Mouse (Mus musculus) heart, embryonic 15.5 days (tissue): ENCODE data around the gene Ly86. TPM values are rescaled to one million over a fixed set of nuclear protein-coding genes. Genes with fewer than 3 reads are reported as not detected.

Experiments used
- ATAC-seq: fragments of 200-750 bp; cut with Nextera tagmentation; replicated peaks from 2 replicates; pipeline ENCODE4 v1.8.0; 2017; ENCODE audit warnings: low read depth, moderate TSS enrichment; ENCODE audit not compliant: insufficient number of reproducible peaks, insufficient read depth, low FRiP score
- H3K27ac ChIP-seq: fragments of 300-500 bp; sonication (generic); 2 replicates; pipeline ENCODE4 v1.5.1; 2015; ENCODE audit warnings: mild to moderate bottlenecking, inconsistent platforms
- H3K27me3 ChIP-seq: fragments of 300-500 bp; sonication (generic); 2 replicates; pipeline ENCODE4 v1.6.1; 2015; ENCODE audit warnings: inconsistent platforms
- H3K36me3 ChIP-seq: fragments of 300-500 bp; sonication (generic); 2 replicates; pipeline ENCODE4 v1.6.1; 2015; ENCODE audit warnings: mild to moderate bottlenecking, inconsistent platforms
- H3K4me1 ChIP-seq: fragments of 300-500 bp; sonication (generic); replicated peaks from 2 replicates; pipeline ENCODE4 v1.6.1; 2015; ENCODE audit warnings: inconsistent platforms
- H3K4me2 ChIP-seq: fragments of 300-500 bp; sonication (generic); 2 replicates; pipeline ENCODE4 v1.6.1; 2015; ENCODE audit warnings: inconsistent platforms, mild to moderate bottlenecking, moderate library complexity
- H3K4me3 ChIP-seq: fragments of 300-500 bp; sonication (generic); 2 replicates; pipeline ENCODE4 v1.5.1; 2015; ENCODE audit warnings: mild to moderate bottlenecking, inconsistent platforms
- H3K9ac ChIP-seq: fragments of 300-500 bp; sonication (generic); 2 replicates; pipeline ENCODE4 v1.6.1; 2015; ENCODE audit warnings: mild to moderate bottlenecking, inconsistent platforms
- H3K9me3 ChIP-seq: fragments of 300-500 bp; sonication (generic); replicated peaks from 2 replicates; pipeline ENCODE4 v1.6.1; 2016; ENCODE audit warnings: inconsistent platforms
- WGBS: fragments of 180-500 bp; shearing (Covaris S2); methylation state at CpG from one replicate; pipeline ENCODE4 v1.1.7; 2015; ENCODE audit warnings: mixed read lengths; 5-methylcytosine and 5-hydroxymethylcytosine counted together
- polyA plus RNA-seq: library from polyadenylated mRNA; unstranded; fragments of >200 nt; fragmentation: Nextera tagmentation; extraction: Ambion mirVana; gene quantifications from 2 replicates; pipeline ENCODE4 v1.2.1, GENCODE M21; 2015

Ly86 gene
- polyA plus RNA-seq, 1 experiment from 2014 or later, result 7.1 TPM

- Histone ChIP-seq H3K4me2 (no peak overlapping the region), H3K27me3 (no peaks in the 10 kb centered on the region), H3K9me3 (no peaks in the 10 kb centered on the region), H3K9ac (no peak overlapping the region), H3K36me3 (no peaks in the 10 kb centered on the region), H3K27ac (no peak overlapping the region), H3K4me3 (no peak overlapping the region), H3K4me1 (no peaks in the 10 kb centered on the region)
- WGBS, result 62% methylated on average over 8 of the region's 8 CpGs
- ATAC-seq, result no peak
Observed at GRCm38 (mm10) chr13:37329747-37330146, 15.3 kb upstream of the Ly86 start.

DNA sequence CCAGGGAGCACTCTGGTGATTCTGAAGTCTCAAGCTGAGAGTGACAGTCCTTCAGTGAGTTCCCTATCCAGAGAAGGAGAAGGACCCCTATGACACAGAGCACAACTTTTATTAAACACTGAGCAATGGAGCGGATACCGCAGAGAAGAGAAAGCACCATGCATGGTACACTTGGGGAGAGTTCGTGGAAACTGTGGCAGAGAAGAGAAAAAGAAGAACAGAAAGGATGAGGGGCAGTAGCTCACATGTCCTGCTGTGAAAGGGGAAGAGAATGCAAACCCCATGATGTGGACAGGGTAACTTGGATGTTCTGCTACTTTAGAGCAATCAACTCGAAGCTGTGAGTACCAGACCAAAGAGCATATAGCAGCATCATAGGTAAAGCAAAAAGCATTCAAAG is 14.0 kb upstream of the Ly86 start:
- no peaks in the 10 kb centered on the region for H3K4me1 ChIP-seq
- 86% methylated on average over 4 of the region's 4 CpGs for WGBS
- no peaks in the 10 kb centered on the region for H3K36me3 ChIP-seq
- H3K27me3 ChIP-seq, result no peaks in the 10 kb centered on the region
- no peak overlapping the region for H3K4me2 ChIP-seq
- H3K4me3 ChIP-seq, result no peak overlapping the region
- no peak overlapping the region for H3K9ac ChIP-seq
- H3K9me3 ChIP-seq, result no peaks in the 10 kb centered on the region
- no peak overlapping the region for H3K27ac ChIP-seq
- ATAC-seq, result no peak

GRCm38 (mm10) chr13:37332779-37333543 is 12.0 kb upstream of the Ly86 start:
- WGBS, result 74% methylated on average over 4 of the region's 4 CpGs

DNA sequence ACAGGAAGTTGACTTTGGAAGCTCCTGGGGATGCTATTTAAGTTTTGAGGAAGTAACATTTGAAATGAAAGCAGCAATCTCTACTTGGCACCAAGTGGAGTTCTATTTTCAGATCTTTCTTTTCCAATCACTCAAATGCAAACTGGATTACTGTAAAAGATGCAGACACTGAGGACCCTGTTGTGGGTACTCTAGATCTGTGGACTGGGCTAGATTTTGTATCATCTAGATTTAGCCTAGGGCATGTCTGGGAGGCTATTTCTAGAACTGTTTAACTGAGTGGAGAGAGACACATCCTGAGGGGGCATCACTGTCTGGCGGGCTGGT is 11.5 kb upstream of the Ly86 start:
- no peaks in the 10 kb centered on the region for H3K36me3 ChIP-seq
- H3K27me3 ChIP-seq, result no peaks in the 10 kb centered on the region
- H3K4me2 ChIP-seq, result no peak overlapping the region
- no peaks in the 10 kb centered on the region for H3K9me3 ChIP-seq
- ATAC-seq, result no peak
- 56% methylated on average over 1 of the region's 1 CpGs for WGBS
- H3K27ac ChIP-seq, result peak overlapping the region; percentile 2; the same call in 1 of the 2 replicates
- H3K4me3 ChIP-seq, result no peak overlapping the region
- H3K9ac ChIP-seq, result no peak overlapping the region
- no peaks in the 10 kb centered on the region for H3K4me1 ChIP-seq

More at GRCm38 (mm10) chr13:37332779-37333543, 12.0 kb upstream of the Ly86 start:
- Histone ChIP-seq H3K27me3 (no peaks in the 10 kb centered on the region), H3K4me2 (no peak overlapping the region), H3K27ac (no peak overlapping the region; the same call in 1 of the 2 replicates), H3K4me1 (no peaks in the 10 kb centered on the region), H3K9me3 (no peaks in the 10 kb centered on the region), H3K36me3 (no peaks in the 10 kb centered on the region), H3K9ac (no peak overlapping the region), H3K4me3 (no peak overlapping the region)
- no peak for ATAC-seq

DNA sequence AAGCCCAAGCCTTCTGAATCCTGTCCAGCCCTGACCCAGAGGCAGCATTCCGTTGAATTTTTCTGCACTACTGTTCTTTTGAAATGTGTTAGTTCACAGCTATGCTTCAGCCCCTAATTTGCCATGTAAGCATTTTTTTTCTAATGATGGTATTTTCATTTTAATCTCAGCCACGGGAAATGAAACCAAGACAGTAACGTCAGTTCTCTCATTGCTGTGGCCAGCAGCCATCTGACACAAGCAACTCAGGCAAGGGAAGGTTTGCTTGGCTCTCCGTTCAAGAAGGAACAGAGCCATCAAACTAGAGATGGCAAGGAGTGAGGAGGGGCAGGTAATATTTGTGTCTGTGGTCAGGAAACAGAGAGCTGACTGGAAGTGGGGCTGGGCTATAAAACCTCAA is 7.7 kb upstream of the Ly86 start:
- H3K4me3 ChIP-seq, result no peak overlapping the region
- H3K9me3 ChIP-seq, result no peaks in the 10 kb centered on the region
- H3K36me3 ChIP-seq, result no peaks in the 10 kb centered on the region
- no peak for ATAC-seq
- H3K4me2 ChIP-seq, result no peak overlapping the region
- WGBS, result 72% methylated on average over 4 of the region's 4 CpGs
- H3K9ac ChIP-seq, result no peak overlapping the region
- no peak overlapping the region for H3K27ac ChIP-seq
- no peaks in the 10 kb centered on the region for H3K4me1 ChIP-seq
- H3K27me3 ChIP-seq, result no peaks in the 10 kb centered on the region

GRCm38 (mm10) chr13:37337871-37338270 is 7.1 kb upstream of the Ly86 start:
- WGBS, result 60% methylated on average over 7 of the region's 7 CpGs
- no peak for ATAC-seq
- H3K36me3 ChIP-seq, result no peaks in the 10 kb centered on the region

DNA sequence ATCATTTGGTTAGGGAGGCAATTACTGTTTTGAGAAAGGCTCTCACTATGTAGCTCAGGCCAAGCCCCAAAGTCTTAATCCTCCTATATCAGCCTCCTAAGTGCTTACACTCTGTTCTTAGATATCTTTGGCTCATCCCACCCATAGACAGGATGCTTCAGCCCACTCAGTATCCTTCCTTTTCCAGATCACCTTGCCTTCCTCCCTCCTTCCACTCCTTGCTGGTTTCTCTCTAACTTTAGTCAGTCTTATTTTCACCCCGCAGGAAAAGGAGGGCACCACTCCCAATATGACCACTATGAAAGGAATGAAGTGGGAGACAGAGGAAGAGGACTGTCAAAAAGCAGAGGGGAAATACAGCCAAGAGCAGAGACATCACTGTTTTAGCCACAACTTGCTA is 2.2 kb upstream of the Ly86 start:
- Histone ChIP-seq H3K27me3 (no peaks in the 10 kb centered on the region), H3K27ac (no peak overlapping the region), H3K4me2 (no peak overlapping the region), H3K4me3 (no peak overlapping the region), H3K36me3 (no peaks in the 10 kb centered on the region), H3K9ac (no peak overlapping the region), H3K9me3 (no peaks in the 10 kb centered on the region), H3K4me1 (no peaks in the 10 kb centered on the region)
- 79% methylated on average over 1 of the region's 1 CpGs for WGBS
- ATAC-seq, result no peak

More at GRCm38 (mm10) chr13:37337871-37338270, 7.1 kb upstream of the Ly86 start:
- Histone ChIP-seq H3K27ac (no peak overlapping the region), H3K4me2 (no peak overlapping the region), H3K9me3 (no peaks in the 10 kb centered on the region), H3K27me3 (no peaks in the 10 kb centered on the region), H3K9ac (no peak overlapping the region), H3K4me3 (no peak overlapping the region), H3K4me1 (no peaks in the 10 kb centered on the region)

DNA sequence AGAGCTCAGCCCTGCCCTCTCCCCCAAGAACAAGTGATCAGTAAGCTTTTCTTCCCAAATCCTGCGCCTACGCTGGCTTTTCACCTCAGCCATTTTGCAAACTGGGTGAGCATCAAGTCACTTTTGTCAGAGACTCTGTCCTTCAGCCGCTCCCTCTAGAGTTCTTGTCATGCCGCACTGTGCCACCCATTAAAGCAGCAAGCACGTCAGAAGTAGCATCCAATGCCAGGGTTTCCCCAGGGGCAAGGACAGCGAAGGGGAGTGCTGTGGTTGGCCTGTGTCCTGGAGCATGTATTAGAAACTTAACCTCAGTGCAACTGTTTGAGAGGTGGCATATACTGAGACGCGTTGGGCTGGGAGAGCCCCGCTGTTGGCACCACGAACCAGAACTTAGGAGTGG is 815 bp downstream of the Ly86 start:
- H3K27me3 ChIP-seq, result no peaks in the 10 kb centered on the region
- no peak overlapping the region for H3K4me2 ChIP-seq
- H3K36me3 ChIP-seq, result no peaks in the 10 kb centered on the region
- H3K27ac ChIP-seq, result no peak overlapping the region
- no peak for ATAC-seq
- H3K9me3 ChIP-seq, result no peaks in the 10 kb centered on the region
- H3K9ac ChIP-seq, result no peak overlapping the region
- 87% methylated on average over 10 of the region's 10 CpGs for WGBS
- H3K4me3 ChIP-seq, result no peak overlapping the region
- H3K4me1 ChIP-seq, result no peaks in the 10 kb centered on the region

DNA sequence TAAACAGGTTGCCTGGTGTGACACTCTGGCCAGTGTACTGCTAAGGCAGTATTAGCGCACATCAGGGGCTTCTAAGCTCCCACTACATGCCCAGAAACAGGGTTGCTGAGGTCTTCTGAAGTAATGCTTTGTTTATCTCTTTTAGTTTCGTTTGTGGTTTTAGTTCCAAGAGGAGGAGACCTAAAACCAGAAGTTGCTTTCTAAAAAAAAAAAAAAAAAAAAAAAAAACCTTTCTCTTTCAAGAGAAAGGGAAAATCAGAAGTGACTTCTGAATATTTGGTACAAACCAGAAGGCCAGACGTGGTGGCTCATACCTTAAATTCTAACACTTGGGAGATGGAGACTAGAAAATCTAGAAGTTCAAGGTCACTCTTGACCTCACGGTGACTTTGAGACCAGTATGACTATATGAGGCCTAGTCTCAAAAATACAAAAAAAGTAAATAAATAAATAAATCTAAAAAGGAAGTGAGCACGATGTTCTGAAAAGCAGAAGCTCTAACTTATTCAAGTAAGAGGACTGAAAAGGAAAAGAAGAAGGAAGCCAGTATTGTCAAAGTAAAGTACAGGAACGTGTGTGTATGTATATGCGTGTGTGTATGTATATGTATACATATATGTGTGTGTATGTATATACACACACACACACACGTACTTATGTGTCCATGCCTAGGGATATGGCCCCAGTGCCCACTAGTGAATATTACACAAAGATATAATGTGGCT is 3.0 kb downstream of the Ly86 start:
- ATAC-seq, result no peak
- no peak overlapping the region for H3K4me3 ChIP-seq
- H3K27me3 ChIP-seq, result no peaks in the 10 kb centered on the region
- H3K4me2 ChIP-seq, result no peak overlapping the region
- H3K27ac ChIP-seq, result no peak overlapping the region
- H3K9ac ChIP-seq, result no peak overlapping the region
- WGBS, result 73% methylated on average over 8 of the region's 8 CpGs
- H3K9me3 ChIP-seq, result no peaks in the 10 kb centered on the region
- no peaks in the 10 kb centered on the region for H3K4me1 ChIP-seq
- no peaks in the 10 kb centered on the region for H3K36me3 ChIP-seq

DNA sequence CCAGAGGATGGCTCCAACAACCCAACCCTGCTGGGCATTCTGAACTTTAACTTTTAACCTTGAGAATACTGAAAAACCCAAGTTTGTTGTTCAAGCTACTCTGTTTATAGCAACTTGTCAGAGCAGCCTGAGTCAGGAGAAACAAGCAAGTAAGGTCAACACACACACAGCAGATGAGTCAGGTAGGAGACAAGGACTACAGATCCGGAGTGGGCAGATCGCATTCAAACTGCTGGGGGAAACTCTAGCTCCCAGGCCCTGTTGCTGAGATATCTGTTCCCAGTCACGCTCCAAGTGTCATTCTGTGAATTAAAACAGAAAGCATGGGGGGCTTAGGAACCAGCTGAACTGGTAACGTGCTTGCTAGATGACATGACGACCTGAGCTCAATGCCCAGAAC is 4.0 kb downstream of the Ly86 start:
- Histone ChIP-seq H3K36me3 (no peaks in the 10 kb centered on the region), H3K27ac (no peak overlapping the region), H3K27me3 (no peaks in the 10 kb centered on the region), H3K4me3 (no peak overlapping the region), H3K9ac (no peak overlapping the region), H3K4me2 (no peak overlapping the region), H3K9me3 (no peaks in the 10 kb centered on the region), H3K4me1 (no peaks in the 10 kb centered on the region)
- no peak for ATAC-seq
- 62% methylated on average over 5 of the region's 5 CpGs for WGBS

DNA sequence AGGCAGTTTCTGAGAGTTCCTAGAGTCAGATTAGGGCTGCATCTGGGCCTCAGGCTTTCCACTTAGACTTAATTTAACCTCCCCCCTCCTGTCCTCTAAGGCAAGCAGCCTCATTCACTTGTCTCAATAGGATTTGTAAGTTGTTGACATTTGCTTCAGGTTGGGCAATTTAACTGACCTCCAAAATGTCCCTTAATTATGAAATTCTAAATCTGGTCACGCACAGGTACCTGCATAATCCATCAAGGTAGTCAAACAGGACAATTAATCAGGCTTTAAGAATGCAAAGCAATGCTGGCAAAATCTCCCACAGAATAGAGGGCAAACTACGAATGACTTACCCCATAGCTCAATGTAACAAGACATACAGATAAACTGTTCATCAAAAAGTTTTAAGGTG is 8.0 kb downstream of the Ly86 start:
- Histone ChIP-seq H3K4me2 (no peak overlapping the region), H3K9ac (no peak overlapping the region), H3K4me3 (no peak overlapping the region), H3K27me3 (no peaks in the 10 kb centered on the region), H3K27ac (no peak overlapping the region), H3K4me1 (no peaks in the 10 kb centered on the region), H3K9me3 (no peaks in the 10 kb centered on the region), H3K36me3 (no peaks in the 10 kb centered on the region)
- ATAC-seq, result no peak
- 76% methylated on average over 2 of the region's 2 CpGs for WGBS

DNA sequence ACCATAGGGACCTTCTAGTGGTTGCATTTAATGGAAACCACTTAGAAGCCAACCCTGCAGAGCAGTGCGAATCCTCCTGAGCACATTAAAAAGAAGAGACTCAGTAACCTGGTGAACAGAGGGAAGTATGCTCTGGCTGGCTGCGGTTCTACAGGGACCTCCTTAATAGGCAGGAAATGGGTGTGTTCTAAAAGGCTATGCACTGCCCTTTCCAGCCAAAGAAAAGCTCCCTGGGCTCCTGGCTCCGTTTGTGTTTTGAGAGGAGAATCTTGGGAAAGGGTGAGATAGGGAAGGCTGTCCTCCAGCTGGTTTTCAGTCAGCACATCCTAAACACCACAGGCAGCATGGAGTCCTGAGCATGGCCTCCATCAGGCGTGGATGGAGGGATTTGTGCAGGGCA is 8.9 kb downstream of the Ly86 start:
- Histone ChIP-seq H3K9me3 (no peaks in the 10 kb centered on the region), H3K9ac (no peak overlapping the region), H3K4me1 (no peaks in the 10 kb centered on the region), H3K36me3 (no peaks in the 10 kb centered on the region), H3K4me2 (no peak overlapping the region), H3K27me3 (no peaks in the 10 kb centered on the region), H3K4me3 (no peak overlapping the region), H3K27ac (no peak overlapping the region)
- no peak for ATAC-seq
- WGBS, result 44% methylated on average over 4 of the region's 4 CpGs
